Mouse (Mus musculus): ENCODE data around the gene Usp49. TPM values are rescaled to one million over a fixed set of nuclear protein-coding genes. Genes with fewer than 3 reads are reported as not detected.

Gene Usp49
- polyA plus RNA-seq, 1 experiment from 2014 or later, result 11.1 TPM

DNA sequence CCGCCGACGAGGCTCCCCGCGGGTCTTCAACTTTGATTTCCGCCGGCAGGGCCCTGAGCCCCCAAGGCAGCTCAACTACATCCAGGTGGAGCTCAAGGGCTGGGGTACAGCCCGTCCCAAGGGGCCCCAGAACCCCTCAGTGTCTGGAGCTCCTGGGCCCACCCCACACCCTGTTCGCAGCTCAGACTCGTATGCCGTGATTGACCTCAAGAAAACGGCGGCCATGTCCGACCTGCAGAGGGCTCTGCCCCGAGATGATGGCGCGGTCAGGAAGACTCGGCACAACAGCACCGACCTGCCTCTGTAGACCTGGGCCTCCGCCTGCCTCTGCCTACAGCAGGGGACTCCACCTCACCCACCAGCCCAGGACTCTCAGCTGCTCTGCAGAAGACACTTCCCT, 73.1 kb downstream of the Usp49 start:
- H3K36me3 ChIP-seq, result 0 out of 2 replicates have a peak, but pooled peaks cover 5% of the 10 kb centered on the region
- no peak overlapping the region for H3K9ac ChIP-seq (replicated peaks)
- H3K27me3 ChIP-seq, result no peaks in the 10 kb centered on the region
- H3K27ac ChIP-seq (replicated peaks), result no peak overlapping the region
- WGBS, result 42% methylated on average over 20 of the region's 20 CpGs
- H3K4me3 ChIP-seq, result no peak overlapping the region
- no peaks in the 10 kb centered on the region for H3K9me3 ChIP-seq
- no peak for ATAC-seq (replicated peaks)
- H3K4me1 ChIP-seq, result no peaks in the 10 kb centered on the region
- H3K4me2 ChIP-seq (replicated peaks), result no peak overlapping the region

DNA sequence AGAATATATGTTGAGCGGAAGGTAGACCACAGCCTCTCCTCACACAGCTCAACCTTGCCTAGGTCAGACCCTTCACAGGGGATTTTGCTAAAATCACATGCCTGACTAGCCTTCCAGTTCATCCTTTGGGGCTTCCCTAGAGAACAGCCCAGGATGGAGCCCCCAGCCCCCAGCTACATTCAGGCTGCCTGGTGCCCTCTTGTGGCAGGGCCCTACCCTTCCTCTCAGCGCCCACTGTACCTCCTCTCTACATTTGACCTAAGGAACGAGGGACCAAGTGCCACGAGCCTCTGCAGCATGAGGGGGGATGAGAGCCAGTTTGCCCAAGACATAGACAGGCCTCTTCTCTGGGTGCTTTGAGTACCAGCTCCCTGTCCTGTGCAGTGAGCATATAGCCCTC, 74.2 kb downstream of the Usp49 start:
- no peak for ATAC-seq (replicated peaks)
- Histone ChIP-seq H3K4me1 (no peaks in the 10 kb centered on the region), H3K9ac (replicated peaks) (no peak overlapping the region), H3K4me3 (no peak overlapping the region), H3K27ac (replicated peaks) (no peak overlapping the region), H3K36me3 (0 out of 2 replicates have a peak, but pooled peaks cover 5% of the 10 kb centered on the region), H3K4me2 (replicated peaks) (no peak overlapping the region), H3K27me3 (no peaks in the 10 kb centered on the region), H3K9me3 (no peaks in the 10 kb centered on the region)
- WGBS, result 80% methylated on average over 4 of the region's 4 CpGs

DNA sequence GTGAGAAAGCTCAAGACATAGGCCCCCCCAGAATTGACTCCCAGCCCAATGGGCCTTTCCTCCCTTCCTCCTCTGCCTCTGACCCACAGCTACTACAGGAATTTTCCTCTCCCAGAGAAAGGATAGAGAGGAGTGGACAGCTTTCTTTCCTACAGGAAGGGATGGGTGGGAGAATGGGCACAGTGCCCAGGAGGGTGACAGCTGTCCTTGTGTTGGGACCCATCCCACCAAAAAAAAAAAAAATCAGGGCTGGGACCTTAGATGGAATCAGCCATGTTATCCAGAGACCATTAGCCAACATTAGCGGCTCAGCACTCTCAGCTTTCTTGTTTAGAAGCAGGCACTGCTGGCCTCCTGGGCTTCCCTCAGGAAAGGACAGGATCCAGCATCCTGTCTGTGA, 75.7 kb downstream of the Usp49 start:
- H3K9me3 ChIP-seq, result no peaks in the 10 kb centered on the region
- 79% methylated on average over 1 of the region's 1 CpGs for WGBS
- 0 out of 2 replicates have a peak, but pooled peaks cover 3% of the 10 kb centered on the region for H3K36me3 ChIP-seq
- H3K27me3 ChIP-seq, result no peaks in the 10 kb centered on the region
- H3K4me2 ChIP-seq (replicated peaks), result no peak overlapping the region
- ATAC-seq (replicated peaks), result no peak
- no peaks in the 10 kb centered on the region for H3K4me1 ChIP-seq
- H3K4me3 ChIP-seq, result no peak overlapping the region
- H3K27ac ChIP-seq (replicated peaks), result no peak overlapping the region
- H3K9ac ChIP-seq (replicated peaks), result no peak overlapping the region

DNA sequence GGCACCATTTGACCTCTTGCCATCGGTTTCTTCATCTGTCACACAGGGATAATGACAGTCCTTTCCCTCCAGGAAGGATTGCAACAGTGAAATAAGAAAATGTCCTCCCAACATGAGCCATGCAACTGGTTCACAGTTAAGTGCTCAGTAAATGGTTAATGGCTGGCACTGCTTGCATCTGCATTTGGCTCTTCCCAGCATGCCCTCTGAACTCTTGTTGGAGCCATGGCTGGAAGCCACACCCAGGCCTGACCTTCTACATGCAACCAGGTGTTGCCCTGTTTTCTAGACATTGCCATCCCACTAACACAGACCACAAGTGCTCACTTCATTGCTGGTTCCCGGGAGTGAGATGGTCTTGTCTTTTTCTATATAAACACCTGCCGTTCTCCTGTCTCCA, 77.5 kb downstream of the Usp49 start:
- Histone ChIP-seq H3K4me3 (no peak overlapping the region), H3K9me3 (no peaks in the 10 kb centered on the region), H3K27me3 (no peaks in the 10 kb centered on the region), H3K4me1 (no peaks in the 10 kb centered on the region), H3K4me2 (replicated peaks) (no peak overlapping the region), H3K27ac (replicated peaks) (no peak overlapping the region), H3K9ac (replicated peaks) (no peak overlapping the region), H3K36me3 (no peaks in the 10 kb centered on the region)
- ATAC-seq (replicated peaks), result no peak
- WGBS, result 87% methylated on average over 3 of the region's 3 CpGs

DNA sequence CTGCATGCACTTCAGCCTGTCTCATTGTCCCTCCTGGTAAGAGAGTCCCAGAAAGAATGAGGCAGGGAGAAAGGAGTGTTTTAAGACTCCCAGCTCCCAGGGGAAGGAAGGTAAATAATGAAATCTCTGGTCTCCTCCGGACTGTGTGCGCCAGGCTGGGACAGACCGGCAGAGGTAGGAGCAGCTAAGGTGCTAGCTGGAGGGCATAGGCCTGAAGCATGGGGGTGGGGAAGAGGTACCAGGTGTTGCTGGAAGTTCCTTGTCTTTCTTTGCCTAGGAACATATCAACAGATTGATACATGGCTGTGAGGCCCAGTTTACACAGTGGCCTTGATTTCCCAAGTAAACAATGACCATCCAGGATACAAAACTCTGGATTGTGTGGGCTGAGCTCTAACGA, 78.5 kb downstream of the Usp49 start:
- Histone ChIP-seq H3K36me3 (no peaks in the 10 kb centered on the region), H3K27me3 (no peaks in the 10 kb centered on the region), H3K4me3 (no peak overlapping the region), H3K4me2 (replicated peaks) (no peak overlapping the region), H3K4me1 (no peaks in the 10 kb centered on the region), H3K9me3 (no peaks in the 10 kb centered on the region), H3K9ac (replicated peaks) (no peak overlapping the region), H3K27ac (replicated peaks) (no peak overlapping the region)
- WGBS, result 78% methylated on average over 4 of the region's 4 CpGs
- no peak for ATAC-seq (replicated peaks)

DNA sequence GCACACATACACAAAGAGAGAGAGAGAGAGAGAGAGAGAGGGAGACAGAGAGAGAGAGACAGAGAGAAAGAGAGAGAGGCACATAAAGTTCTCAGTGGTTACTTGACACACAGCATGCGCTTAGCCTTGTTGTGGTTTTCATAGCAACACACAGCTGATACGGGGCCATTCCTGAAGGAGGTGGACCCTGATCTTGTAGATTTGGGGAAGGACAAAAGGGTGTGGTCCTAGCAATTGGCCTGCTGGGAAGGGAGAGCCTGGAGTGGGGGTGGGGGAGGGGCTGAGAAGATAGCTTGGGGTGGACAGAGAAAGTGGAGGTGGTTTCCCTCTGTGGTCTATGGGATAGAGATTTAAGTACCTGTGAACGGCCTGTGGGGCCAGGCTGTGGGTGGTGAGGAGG, 79.5 kb downstream of the Usp49 start:
- no peak overlapping the region for H3K4me2 ChIP-seq (replicated peaks)
- no peak for ATAC-seq (replicated peaks)
- no peaks in the 10 kb centered on the region for H3K9me3 ChIP-seq
- H3K36me3 ChIP-seq, result no peaks in the 10 kb centered on the region
- WGBS, result 87% methylated on average over 3 of the region's 3 CpGs
- H3K27ac ChIP-seq (replicated peaks), result no peak overlapping the region
- H3K4me1 ChIP-seq, result no peaks in the 10 kb centered on the region
- H3K9ac ChIP-seq (replicated peaks), result no peak overlapping the region
- H3K4me3 ChIP-seq, result no peak overlapping the region
- H3K27me3 ChIP-seq, result no peaks in the 10 kb centered on the region

DNA sequence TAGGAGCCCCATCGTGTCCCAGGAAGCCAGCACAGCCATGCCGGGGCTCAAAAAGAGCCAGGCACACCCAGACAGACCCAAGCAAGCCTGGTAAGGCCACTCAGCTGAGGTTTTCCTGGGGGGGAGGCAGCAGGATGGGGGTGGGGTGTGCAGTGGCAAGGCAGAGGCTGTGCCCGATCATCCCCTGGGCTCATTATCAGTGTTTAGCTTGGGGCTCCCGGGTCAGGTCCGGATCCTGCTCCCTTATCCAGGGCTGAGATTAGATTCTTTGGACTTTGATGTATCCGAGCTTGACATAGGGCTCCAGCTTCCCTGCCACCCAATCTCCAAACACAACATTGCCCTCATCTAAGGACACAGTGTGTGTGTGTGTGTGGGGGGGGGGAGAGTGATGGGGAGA, 81.4 kb downstream of the Usp49 start:
- no peak overlapping the region for H3K27ac ChIP-seq (replicated peaks)
- H3K27me3 ChIP-seq, result no peaks in the 10 kb centered on the region
- ATAC-seq (replicated peaks), result no peak
- H3K9me3 ChIP-seq, result no peaks in the 10 kb centered on the region
- H3K9ac ChIP-seq (replicated peaks), result no peak overlapping the region
- H3K4me2 ChIP-seq (replicated peaks), result no peak overlapping the region
- no peaks in the 10 kb centered on the region for H3K4me1 ChIP-seq
- 69% methylated on average over 6 of the region's 6 CpGs for WGBS
- H3K4me3 ChIP-seq, result no peak overlapping the region
- no peaks in the 10 kb centered on the region for H3K36me3 ChIP-seq

DNA sequence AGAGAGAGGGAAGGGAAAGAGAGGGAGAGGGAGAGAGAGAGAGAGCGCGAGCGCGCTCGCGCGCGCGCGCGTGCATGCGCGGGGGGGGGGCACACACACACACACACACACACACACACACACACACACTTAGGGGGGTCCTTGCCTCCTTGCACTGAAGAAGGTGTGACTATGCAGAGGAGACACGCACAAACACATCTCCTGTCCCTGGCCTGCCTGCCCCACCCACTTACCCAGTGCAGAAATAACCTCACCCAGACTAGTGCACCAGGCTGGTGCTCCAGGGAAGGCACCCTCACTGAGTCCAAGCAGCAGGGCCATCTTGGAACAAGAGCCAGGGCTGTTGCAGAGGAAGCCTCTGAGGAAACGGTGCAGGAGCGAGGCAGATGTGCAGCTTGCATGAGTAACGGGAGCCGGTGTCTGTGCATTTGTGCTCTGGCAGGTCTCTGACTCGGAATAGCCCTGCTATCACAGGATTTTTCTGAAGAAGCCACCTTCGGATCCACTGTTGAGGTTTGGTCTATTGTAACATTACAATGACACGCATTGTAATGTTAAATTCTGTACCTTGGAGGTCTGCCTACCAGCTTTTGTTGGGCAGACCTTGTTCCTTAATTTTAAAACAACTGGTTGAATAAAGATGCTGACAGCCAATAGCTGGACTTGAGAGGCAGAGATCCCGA, 82.5 kb downstream of the Usp49 start:
- no peak overlapping the region for H3K9ac ChIP-seq (replicated peaks)
- no peak for ATAC-seq (replicated peaks)
- 35% methylated on average over 16 of the region's 22 CpGs for WGBS
- H3K4me2 ChIP-seq (replicated peaks), result no peak overlapping the region
- no peaks in the 10 kb centered on the region for H3K9me3 ChIP-seq
- H3K27me3 ChIP-seq, result no peaks in the 10 kb centered on the region
- H3K4me3 ChIP-seq, result no peak overlapping the region
- no peaks in the 10 kb centered on the region for H3K36me3 ChIP-seq
- H3K27ac ChIP-seq (replicated peaks), result no peak overlapping the region
- no peaks in the 10 kb centered on the region for H3K4me1 ChIP-seq

DNA sequence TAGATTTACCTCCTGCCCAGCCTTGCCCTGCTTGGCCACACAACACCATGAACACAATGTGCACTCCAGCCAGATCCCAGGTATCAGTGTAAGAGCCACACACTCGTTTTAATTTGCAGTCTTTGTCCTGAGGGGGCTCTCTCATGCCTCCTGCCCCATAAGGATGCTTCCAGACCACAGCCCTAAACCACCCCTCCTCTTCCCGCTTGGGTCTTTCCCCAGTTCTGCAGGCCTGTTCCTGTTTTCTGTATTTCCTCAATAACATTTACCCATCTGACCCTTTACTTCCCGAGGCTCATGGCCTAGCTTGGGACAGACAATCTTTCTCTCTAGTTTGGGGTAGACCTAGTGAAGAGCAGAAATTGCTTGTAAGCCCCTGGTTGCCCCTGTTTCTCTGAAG, 84.5 kb downstream of the Usp49 start:
- WGBS, result 55% methylated on average over 3 of the region's 3 CpGs
- Histone ChIP-seq H3K4me3 (no peak overlapping the region), H3K9ac (replicated peaks) (no peak overlapping the region), H3K4me2 (replicated peaks) (no peak overlapping the region), H3K4me1 (no peaks in the 10 kb centered on the region), H3K27me3 (no peaks in the 10 kb centered on the region), H3K9me3 (no peaks in the 10 kb centered on the region), H3K36me3 (no peaks in the 10 kb centered on the region), H3K27ac (replicated peaks) (no peak overlapping the region)
- ATAC-seq (replicated peaks), result no peak

DNA sequence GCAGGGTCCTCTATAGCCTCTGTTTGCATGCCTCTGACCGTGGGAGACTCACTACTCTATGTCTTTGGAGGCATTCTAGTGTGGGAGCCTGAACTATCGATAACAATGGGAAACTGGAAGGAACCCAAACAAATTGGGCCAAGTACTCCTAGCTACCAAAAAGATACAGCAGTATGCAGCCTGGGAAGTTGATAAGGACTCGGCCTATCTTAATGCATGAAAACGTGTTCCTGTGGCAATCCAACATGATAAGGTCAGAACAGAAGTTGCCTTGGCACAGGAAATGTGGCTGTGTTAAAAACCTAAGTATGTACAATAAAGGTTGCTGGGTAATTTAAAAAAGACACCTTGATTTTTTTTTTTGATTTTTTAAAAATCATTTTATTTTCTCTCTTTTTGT, 90.7 kb downstream of the Usp49 start:
- H3K36me3 ChIP-seq, result no peaks in the 10 kb centered on the region
- no peaks in the 10 kb centered on the region for H3K9me3 ChIP-seq
- 90% methylated on average over 4 of the region's 4 CpGs for WGBS
- no peaks in the 10 kb centered on the region for H3K4me1 ChIP-seq
- H3K27ac ChIP-seq (replicated peaks), result no peak overlapping the region
- H3K4me3 ChIP-seq, result no peak overlapping the region
- H3K9ac ChIP-seq (replicated peaks), result no peak overlapping the region
- no peak overlapping the region for H3K4me2 ChIP-seq (replicated peaks)
- no peaks in the 10 kb centered on the region for H3K27me3 ChIP-seq
- ATAC-seq (replicated peaks), result no peak

DNA sequence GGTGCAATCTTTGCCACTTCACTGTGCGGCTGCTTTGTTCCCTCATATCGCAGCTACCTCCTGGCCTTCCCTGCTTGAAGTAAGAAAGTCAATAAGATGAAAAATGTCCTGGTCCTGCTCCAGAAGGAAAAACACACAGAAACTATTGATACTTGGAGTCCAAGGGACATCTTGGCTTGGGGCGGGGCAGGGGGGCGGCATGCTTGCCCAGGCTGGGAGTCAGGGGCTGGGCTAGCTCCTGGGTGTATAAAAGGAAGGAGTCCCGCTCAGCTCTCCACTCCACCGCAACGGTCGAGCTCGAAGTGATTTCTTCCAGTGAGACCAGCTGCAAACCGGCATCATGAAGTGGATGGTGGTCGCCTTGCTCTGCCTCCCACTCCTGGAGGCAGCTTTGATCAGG, 96.1 kb downstream of the Usp49 start, which contains the start of gene Pgc:
TSS of gene Pgc (plus strand) at position 277 of the 400 bp plus-strand sequence.
- no peak within 1 kb of the TSS for H3K4me2 ChIP-seq (replicated peaks)
- H3K9me3 ChIP-seq, result no peaks in the 10 kb centered on the region
- WGBS, result 86% methylated on average over 11 of the region's 11 CpGs

DNA sequence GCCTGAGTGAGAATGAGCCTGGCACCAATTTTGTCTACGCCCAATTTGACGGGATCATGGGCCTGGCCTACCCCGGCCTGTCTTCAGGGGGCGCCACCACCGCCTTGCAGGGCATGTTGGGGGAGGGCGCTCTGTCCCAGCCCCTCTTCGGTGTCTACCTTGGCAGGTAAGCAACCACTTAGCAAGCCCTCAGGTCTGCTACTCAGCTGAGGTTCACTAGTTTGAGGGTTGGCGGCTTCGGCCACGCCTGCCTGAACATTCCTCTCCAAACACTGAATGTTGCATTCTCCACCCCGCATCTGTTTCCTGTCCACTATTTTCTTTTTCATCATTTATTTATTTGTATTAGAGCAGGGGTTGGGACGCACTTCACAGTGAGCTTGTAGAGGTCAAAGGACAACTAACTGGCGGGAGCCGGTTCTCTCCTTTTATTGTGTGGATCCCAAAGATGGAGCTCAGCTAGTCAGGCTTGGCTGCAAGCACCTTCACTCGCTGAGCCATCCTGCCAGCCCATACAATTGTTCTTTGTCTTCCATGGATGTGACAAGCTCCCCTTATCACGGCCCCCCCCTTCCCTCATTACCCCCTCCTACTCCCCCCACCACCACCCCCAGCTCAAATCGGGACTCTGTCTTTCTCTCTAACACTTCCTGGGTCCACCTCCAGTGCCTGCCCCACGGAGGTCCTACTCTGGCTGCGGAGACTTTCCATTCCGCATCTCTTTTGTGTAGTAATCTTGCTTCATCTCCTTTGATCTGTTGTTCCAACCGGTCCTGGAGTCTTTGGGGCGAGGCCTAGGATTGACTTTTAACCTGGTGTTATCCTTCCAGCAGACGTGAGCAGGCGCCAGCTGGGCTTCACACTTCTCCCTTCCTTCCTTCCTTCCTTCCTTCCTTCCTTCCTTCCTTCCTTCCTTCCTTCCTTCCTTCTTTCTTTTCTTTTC, 100.4 kb downstream of the Usp49 start:
- no peak for ATAC-seq (replicated peaks)
- no peaks in the 10 kb centered on the region for H3K9me3 ChIP-seq
- no peak overlapping the region for H3K4me2 ChIP-seq (replicated peaks)
- 53% methylated on average over 24 of the region's 24 CpGs for WGBS
- no peak overlapping the region for H3K27ac ChIP-seq (replicated peaks)
- H3K4me3 ChIP-seq, result no peak overlapping the region
- H3K9ac ChIP-seq (replicated peaks), result no peak overlapping the region
- H3K36me3 ChIP-seq, result no peaks in the 10 kb centered on the region
- no peaks in the 10 kb centered on the region for H3K27me3 ChIP-seq
- H3K4me1 ChIP-seq, result no peaks in the 10 kb centered on the region

More for the DNA sequence above, 96.1 kb downstream of the Usp49 start, which contains the start of gene Pgc:
- Histone ChIP-seq H3K27me3 (no peaks in the 10 kb centered on the region), H3K9ac (replicated peaks) (no peak within 1 kb of the TSS), H3K4me1 (no peaks in the 10 kb centered on the region), H3K4me3 (no peak within 1 kb of the TSS), H3K27ac (replicated peaks) (no peak within 1 kb of the TSS), H3K36me3 (no peaks in the 10 kb centered on the region)
- ATAC-seq (replicated peaks), result no peak

All from forebrain, embryonic 15.5 days (tissue).